Mouse (Mus musculus): Measurements from ENCODE around the gene Prkag2. TPM values are rescaled to one million over a fixed set of nuclear protein-coding genes. Genes with fewer than 3 reads are reported as not detected.
A peak's percentile ranks its signal among the peaks of the same experiment; 100 is the strongest.

Prkag2 gene
- total and polyA plus RNA-seq, 3 experiments = 10.0 to 48.0 (median 36.0) TPM

DNA sequence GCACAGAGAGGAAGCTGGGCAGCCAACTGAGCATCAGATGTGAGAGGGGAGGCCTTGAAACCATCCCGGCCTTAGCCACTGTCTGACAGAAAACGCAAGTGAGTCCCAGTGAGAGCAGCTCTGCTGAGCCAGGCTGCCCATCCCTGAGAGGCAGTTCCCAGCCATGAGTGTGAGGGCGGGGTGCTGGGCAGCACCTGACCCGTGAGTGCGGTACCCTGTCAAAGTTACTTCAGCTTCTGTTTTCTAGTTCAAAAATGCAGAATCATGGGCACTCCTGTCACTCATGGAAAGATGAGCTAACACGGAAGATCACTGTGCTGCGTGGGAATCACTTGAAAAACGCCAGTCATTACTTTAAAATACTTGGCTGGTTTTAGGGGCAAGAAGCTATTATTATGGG is 49.6 kb downstream of the Prkag2 start:
- no peak for DNase-seq

DNA sequence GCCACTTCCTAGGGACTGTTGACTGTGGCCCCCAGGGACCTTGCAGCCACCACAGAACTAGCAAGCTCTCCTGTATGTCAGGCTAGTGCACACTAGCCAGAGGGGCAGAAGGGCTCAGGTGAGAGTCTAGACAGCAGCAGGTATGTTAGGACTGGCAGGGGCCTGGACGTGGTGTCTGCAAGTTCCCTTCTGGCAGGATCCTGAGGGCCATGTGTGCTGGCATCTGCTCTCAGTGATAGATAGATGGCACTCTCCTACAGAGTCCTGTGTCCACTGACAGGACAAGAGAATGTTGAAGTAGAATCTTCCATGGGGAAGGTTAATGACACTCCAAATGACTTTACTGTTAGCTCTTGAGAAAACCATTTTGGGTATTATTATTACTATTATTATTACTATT is 52.8 kb downstream of the Prkag2 start:
- no peak for DNase-seq

DNA sequence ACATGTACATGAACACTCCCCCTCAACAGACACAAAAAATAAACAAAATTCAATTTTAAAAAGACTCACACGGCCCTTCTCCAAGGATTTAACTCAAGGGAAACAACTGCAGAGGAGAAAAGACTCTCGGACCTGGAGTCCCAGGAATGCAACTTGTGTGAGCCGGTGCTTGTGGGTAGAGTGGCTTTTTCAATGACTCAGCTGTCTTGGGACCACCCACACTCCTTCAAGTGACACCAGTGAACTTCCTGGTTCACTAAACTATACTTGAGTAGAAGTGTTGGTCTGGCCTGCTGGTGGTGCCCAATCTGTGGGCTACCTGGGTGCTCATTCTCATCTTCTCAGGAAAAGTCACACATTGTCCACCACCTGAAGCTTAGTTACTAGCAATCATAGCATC is 53.7 kb downstream of the Prkag2 start:
- no peak for DNase-seq

DNA sequence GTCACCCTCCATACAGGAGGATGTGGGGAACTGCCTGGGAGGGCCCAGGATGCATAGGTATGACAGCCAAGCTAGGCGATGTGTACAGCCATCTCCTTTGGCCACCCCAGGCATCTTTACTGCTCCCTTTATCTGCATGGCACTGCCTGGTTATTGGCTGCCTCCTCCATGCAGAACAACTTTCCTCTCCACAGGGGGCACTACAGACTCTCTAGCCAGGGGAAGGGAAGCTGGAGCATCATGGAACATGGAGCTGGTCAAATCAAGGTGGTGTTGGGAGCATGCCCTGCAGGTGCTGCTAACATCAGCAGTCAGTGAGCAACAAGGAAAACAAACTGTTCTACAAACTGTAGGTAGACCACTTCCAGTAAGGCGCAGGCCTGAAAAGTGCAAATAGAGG is 56.4 kb downstream of the Prkag2 start:
- no peak for DNase-seq

DNA sequence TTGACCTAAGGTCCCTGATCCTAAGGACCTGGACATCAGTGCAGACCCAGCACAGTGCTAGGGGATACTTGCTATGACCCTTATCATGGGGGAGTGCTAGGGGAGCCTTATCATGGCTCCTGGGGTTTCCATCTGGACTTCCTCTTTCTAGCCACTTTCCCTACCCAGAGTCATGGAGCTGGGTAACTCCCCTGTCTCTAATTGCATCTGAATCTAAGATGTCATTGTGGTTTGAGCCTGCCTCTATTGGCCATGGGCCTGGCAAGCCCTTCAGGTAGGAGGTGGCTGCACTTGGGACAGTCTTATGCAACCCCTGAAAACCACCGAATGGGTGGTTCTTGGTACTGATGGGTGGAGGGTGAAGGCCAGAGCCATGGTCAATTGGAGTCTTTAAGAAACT is 58.5 kb downstream of the Prkag2 start:
- no peak for DNase-seq

DNA sequence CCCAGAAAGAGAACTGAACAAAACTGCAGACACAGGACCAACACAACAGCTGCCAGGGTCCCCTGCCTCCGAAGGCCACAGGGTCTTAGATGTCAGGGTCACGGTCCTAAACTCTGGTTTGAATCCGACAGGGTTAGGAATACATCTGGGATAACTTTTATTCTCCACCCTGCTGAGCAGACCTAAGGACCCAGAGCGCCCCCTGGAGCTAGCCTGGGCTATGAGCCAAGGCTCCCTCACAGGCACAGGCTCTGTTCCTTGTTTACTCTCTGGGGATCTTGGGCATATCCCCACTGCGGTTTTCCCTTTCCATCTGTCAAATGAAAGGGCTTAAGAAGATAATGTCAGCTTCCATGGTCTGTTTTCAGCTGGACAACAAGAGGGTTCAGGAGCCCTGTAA is 59.1 kb downstream of the Prkag2 start:
- peak; percentile 30 for DNase-seq

DNA sequence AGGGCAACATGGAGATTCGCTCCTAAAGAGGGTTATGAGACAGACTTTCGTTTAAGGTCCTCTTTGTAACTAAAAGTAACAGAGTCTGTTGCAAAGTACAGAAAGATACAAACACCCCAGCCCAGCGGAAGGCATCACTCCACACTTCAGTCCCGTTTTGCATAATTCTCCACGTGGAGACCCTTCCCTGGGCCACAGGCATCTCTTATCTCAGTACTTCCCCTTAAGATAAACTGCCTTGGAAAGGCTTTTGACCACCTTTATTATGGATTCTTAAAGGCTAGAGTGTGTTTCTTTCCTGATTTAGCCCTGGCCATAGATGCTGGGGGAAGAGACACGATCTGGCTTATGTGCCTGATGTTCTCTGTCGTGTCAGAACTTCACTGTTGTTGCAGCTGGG is 59.5 kb downstream of the Prkag2 start:
- no peak for DNase-seq

DNA sequence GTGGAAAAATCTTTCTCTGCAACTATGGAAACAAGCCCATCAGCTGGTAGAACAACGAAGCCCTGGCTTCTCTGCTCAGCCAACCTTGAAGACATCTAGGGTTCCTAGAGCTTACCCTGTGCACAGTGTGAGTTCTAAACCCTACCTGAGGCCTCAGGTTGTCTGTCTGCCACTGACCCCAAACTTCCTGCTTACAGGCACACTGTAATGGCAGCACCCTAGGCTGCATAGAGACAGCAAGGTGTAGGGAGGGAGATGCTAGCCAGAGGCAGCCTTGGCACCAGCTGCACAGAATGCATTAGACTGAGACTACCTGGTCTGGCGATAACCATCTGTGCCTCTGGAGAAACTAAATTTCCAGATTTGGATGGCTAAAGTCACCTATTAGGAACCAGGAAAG is 61.6 kb downstream of the Prkag2 start:
- DNase-seq = no peak

DNA sequence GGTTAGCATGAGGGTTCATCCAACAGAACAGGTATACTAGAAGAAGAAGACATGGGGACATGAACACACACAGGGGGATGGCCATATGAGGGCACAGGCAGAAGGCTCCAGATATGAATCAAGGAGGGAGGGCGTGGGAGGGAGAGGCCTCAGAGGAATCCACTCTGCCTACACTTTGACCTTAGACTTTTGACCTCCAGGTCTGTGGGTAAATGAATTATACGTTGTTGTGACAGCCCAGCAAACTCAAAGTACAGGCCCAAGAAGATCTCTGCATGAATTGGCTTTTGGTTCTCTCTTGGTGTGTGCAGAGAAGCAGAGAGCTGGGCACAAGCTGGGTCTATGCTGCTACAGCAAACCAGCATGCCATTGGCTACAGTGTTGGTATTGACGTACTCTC is 65.1 kb downstream of the Prkag2 start:
- DNase-seq = no peak

DNA sequence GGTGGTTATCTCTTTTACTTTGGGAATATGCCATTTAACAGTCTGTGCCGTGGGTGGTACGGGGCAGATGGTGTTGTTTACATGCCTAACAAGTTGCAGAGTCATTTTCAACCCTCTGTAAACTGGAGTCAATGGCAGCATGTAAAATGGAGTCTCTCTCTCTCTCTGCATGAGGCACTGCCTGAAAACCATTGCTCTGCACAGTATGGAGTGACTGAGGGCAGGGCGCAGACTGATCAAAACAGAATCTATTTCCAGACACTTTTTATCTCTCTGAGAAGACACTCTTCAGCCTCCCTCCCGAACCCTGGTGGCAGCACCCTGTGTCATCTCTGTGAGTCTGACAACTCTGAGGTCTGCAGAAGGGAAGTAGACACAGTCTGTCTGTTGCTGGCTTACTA is 69.0 kb downstream of the Prkag2 start:
- DNase-seq = no peak

DNA sequence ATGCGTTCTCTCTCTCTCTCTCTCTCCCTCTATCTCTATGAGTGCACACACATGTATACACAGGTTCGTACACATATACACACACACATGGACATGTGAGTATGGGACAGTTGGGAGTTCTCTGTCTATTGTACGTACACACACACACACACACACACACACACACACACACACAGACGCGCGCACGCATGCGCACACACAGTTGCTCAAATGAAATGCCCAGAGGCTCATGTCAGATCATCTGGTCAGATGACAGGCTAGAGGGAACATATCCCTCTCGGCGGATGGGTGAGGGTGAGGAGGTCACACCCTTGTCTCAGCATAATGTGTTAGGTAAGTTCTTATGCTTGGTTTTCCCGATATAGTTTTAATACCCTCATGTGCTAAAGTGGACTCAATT is 69.4 kb downstream of the Prkag2 start:
- no peak for DNase-seq

DNA sequence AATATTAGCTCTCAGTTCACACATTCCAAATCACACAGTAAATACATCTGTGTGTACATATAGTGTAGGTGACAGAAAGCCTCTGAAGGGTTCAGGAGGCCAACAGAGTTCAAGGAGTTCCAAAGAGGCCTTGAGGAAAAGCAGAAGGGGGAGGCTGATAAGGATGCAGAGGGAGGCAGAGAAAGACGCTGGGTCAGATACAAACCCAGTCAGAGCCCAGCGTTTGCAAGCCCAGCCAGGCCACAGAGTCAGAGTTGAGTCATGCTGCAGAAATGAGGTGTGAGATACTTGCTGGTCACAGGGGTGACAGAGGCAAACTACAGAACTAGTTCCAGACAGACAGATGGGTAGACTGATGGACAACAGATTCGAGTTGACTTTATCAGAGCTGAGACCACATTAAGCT is 70.2 kb downstream of the Prkag2 start:
- peak; percentile 77 for DNase-seq

DNA sequence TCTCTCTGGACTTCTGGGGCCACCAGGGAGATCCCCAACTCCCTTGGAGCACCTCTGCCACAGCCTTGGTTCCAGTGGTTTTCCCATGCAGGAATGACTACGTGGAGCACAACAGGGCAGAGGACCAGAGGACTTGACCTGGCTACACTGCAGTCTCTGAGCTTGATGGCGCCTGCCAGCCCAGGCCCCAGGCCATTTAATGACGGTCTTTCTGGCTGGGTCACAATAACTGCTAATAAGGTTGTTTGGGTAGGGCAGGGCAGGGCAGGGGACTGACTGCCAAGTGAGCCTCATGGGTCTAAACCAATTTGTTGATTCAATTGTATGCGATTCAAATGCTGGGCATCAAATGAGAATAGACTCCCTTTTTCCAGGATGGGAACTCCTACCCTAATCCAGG is 72.8 kb downstream of the Prkag2 start:
- DNase-seq = peak; percentile 42

DNA sequence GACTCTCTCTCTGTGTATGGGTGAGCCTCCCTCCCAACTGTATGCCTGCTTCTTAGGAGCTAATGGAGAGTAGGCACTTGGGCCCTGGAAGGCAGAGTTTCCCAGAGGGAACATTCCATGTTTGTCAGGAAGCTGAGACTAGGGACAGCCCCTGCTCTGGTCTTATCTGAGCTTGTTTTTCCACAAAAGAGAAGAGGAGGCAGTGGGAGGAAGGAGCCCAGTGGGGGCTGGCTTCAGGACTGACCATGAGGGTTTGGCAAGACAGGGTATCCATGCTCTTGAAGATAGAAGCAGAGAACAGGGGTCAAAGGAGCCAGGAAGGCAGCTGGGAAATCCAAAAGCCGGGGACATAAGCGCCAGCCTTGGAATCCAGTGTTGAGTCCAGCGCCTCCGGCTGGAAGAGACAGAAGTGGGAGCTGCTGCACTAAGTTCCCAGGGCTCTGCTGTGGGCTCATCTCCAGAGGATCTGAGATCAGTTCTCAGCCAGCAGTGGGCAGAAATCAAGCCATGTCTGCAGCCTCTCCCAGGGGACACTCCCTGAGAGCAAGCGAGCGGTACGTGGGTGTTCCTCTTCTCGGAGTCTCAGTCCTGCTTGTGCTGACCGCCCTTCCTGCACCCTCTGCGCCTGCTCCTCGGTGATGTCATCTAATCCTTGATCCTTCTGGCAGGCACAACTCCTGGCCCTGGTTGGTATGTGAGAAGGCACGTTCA is 75.0 kb downstream of the Prkag2 start:
- DNase-seq = peak; percentile 61

DNA sequence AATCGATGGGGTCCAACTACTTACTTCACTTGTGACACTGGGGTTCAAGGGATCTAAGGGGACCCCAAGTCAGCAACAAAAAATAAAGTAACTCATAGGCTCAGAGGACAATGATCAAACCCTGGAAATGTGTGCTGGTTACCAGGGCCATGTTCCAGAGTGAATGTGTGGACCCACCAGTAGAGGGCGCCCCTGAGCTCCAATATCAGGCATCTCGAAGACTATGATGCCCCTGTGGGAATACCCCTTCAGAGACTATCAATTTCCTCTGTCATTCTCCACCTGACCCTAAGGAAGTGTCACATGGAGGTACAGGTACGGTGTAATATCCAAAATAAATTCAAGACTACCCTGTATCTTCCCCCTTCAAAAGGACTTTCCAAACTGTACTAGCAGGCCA is 77.5 kb downstream of the Prkag2 start:
- peak; percentile 48 for DNase-seq

DNA sequence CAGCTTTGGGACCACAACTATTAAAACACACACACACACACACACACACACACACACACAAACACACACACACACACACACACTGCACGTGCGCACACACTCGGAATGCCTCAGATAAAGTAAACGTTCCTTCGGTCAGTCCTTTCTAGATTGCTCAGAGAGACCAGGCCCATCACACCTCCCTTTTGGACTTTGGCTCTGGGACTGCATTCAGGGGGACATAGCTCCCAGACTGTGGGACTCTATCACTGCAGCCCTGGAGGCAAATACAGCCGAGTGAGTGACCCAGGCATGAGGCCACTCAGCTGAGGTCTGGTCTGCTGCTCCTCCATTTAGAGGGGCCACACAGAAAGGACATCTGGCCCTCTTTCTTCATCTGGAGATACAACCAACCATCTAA is 81.2 kb downstream of the Prkag2 start:
- no peak for DNase-seq

DNA sequence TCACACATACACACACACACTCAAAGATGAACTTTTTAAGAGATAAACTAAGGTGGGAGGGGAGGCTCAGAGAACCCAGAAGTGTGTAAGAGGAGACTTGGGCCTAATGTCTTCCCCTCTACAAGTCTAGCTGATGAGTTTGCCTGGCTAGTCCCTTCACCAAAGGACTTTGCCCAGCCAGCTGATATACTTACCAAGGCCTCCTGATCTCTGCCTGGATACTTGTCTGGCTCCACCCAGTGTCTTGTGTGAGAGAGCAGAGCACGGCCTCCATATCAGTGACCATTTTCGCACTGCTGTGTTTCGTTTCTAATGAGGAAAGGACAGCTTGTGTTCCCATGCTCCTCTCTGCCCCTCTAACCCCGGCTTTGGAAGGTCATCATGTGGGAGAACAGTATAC is 88.3 kb downstream of the Prkag2 start:
- DNase-seq = no peak

DNA sequence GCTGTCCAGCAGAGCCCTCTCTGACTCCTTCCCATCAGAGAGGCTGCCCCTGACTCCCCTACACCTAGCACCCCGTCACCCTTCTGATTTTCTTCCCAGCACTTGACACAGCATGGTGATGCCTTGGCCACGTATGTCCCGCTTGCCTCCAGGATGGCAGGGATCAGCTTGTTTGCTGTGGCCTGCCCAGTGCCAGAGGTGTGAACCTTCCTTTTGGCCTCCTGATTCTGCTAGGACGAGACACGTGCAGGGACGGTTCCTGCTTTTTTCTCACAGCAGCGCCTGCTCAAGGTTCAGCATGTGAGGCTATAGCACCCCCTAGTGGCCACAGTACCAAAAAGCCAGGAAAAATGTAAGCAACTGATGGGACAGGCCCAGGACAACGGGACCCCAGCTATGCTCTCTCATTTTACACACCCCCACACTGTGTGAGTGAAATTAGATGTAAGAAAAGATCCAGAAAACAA is 89.4 kb downstream of the Prkag2 start:
- DNase-seq = peak; percentile 84

DNA sequence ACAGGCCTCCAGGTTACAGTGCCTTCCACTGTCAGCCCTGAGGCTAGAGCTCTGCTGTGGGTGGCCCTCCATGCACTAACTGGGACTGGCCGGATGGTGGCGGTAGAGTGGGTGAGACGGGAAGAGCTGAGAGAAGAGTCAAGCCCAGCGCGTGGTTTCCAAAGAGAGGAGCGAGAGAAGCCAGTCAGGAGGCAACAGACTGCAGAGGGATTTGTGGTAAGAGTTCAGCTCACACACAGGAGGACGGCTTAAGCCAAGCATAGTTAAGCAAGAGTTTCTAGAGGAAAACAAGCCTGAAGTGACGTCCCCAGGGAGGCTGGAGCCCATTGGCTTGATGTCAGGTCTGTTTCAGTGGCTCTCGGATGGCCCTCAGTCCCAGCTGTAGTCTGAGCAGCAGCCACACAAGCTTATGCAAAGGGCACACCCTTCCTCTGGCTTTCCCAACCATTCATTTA is 90.0 kb downstream of the Prkag2 start:
- peak; percentile 92 for DNase-seq

DNA sequence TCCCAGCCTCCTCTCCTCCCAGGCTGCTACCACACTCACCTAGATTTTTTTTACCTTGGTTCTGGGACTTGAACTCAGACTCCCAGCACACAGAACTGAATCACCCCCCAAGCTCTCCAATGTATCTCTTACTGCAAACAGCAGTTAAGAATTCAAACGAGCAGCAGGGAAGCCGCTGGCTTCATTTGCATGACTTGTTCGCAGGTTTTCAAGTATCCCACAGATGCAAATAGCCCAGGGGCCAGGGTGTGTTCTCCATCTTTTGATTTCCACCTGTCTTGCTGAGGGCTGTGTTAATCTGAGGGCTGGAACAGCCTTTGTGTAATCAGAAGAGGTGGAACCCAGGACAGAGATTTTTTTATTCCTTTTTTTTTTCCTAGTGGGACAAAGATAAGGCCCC is 90.7 kb downstream of the Prkag2 start:
- DNase-seq = no peak

DNA sequence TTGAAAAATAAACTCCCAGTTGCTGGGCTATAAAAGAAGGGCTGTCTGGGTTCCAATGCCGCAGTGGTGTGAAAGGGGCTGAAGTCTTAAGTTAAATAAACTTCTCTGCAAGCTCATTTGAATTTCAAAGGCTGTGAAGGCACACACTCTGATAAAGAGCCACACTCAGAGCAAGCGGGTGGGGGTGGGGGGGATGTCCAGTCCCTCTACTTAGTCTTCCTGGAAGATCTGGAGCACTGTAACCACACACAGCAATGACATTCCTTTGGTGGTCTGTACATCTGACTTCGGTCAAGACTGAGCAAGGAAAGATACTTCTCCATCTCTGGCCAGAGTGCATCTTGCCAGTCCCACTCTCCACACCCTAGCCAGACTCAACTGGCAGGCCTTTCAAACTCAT is 91.5 kb downstream of the Prkag2 start:
- no peak for DNase-seq

DNA sequence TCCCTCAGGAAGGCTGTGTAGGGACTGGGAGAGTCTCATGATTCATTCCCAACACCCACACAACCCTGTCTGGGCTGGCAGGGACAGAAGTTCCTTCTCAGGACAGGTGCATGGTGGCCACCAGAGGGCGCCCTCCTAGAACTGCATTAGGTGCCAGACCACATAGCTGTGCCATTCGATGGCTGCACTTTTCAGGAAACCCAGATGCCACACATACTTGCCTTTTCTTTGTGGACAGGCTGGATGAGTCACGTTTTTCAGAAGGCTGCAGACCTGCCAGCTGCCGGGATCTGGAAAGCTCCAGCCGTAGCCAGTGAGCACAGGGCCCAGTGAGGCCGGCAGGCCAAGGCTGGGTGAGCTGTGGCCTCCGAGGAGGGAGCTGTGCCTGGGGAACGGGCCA is 93.6 kb downstream of the Prkag2 start:
- DNase-seq = peak; percentile 94

DNA sequence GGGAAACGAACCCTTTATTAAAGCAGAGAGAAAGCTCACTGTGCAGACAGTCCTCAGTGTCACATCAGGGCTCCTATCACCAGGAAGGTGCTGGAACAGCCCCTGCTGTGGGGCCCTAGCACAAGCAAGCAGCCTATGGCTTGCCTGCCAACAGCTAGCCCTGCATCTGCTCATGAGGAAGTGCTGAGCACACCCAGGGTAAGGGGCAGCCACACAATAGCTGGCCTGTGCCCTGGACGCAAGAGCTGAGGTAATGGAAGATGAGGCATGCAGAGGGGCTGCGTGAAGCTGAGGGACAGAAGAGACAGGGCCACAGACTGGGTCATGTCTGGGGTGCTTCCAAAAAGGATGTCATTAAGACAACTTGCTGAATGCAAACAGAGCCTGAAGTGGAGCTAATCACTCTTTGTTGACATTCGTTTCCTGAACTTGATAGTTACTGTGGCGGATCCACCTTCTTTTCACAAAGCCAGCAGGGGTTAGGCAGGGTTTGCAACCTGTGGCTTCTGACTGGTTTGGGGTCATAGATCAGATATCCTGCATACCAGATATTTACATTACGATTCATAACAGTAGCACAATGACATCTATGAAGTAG is 94.8 kb downstream of the Prkag2 start:
- no peak for DNase-seq

DNA sequence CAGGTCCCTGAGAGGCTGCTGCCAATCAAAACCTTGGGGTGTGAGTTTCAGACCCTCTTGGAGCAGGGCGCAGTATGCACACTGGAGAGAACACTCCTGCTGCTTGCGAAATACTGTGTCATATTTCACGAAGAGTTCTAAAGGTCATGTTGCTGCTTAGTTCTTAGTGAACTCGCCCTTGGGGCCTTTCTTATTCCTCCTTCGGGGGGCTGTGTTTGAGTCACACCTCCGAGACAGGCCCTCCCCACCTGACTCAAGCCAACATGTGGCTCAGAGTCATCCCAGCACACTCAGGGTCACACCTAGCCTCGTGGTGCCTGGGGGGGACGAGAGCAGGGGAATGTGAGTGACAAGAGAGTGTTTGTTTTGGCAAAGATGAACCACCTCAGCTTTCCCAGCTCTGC is 99.0 kb downstream of the Prkag2 start:
- peak; percentile 86 for DNase-seq

All from adrenal gland, adult 2 months (tissue).